Mouse (Mus musculus): ENCODE measurements around the gene Ankrd60. TPM values are rescaled to one million over a fixed set of nuclear protein-coding genes. Genes with fewer than 3 reads are reported as not detected.

Gene Ankrd60
- polyA plus RNA-seq, 1 experiment from 2014 or later: not detected

- H3K27ac ChIP-seq: no peak overlapping the region
- H3K4me3 ChIP-seq: no peak overlapping the region
- peaks cover 25% of the 10 kb centered on the region; the same call in 1 of the 2 replicates for H3K27me3 ChIP-seq (replicated peaks)
- ATAC-seq (ENCODE audit: low FRiP score, low read depth): no peak
- H3K9me3 ChIP-seq: no peaks in the 10 kb centered on the region
- no peak overlapping the region for H3K4me2 ChIP-seq (replicated peaks)
- H3K9ac ChIP-seq: no peak overlapping the region
- peaks cover 10% of the 10 kb centered on the region for H3K4me1 ChIP-seq
- no peaks in the 10 kb centered on the region for H3K36me3 ChIP-seq
Observed at GRCm38 (mm10) chr2:173581096-173581495, 2.9 kb upstream of the Ankrd60 start.

GRCm38 (mm10) chr2:173578595-173578994 lies 430 bp upstream of the Ankrd60 start:
- Histone ChIP-seq H3K9me3 (no peaks in the 10 kb centered on the region), H3K4me1 (peaks cover 10% of the 10 kb centered on the region), H3K9ac (peak overlapping the region; percentile 69), H3K27me3 (replicated peaks) (peaks cover 16% of the 10 kb centered on the region; the same call in 1 of the 2 replicates), H3K27ac (no peak overlapping the region), H3K4me2 (replicated peaks) (peak overlapping the region; percentile 97), H3K4me3 (peak overlapping the region; percentile 48), H3K36me3 (no peaks in the 10 kb centered on the region)
- ATAC-seq (ENCODE audit: low FRiP score, low read depth): 0 out of 2 replicates have a peak, but pooled peaks have one; percentile 21
- 29% methylated on average over 8 of the region's 8 CpGs for WGBS

- no peaks in the 10 kb centered on the region for H3K36me3 ChIP-seq
- no peak overlapping the region for H3K27ac ChIP-seq
- no peak for ATAC-seq (ENCODE audit: low FRiP score, low read depth)
- H3K9me3 ChIP-seq: no peaks in the 10 kb centered on the region
- H3K4me1 ChIP-seq: no peaks in the 10 kb centered on the region
- H3K27me3 ChIP-seq (replicated peaks): no peaks in the 10 kb centered on the region
- H3K4me3 ChIP-seq: no peak overlapping the region
- H3K4me2 ChIP-seq (replicated peaks): no peak overlapping the region
- no peak overlapping the region for H3K9ac ChIP-seq
- 63% methylated on average over 9 of the region's 9 CpGs for WGBS
Observed at GRCm38 (mm10) chr2:173564179-173564578, 14.0 kb downstream of the Ankrd60 start.

- no peaks in the 10 kb centered on the region for H3K36me3 ChIP-seq
- H3K27ac ChIP-seq: no peak overlapping the region
- H3K9me3 ChIP-seq: no peaks in the 10 kb centered on the region
- no peak overlapping the region for H3K4me2 ChIP-seq (replicated peaks)
- WGBS: 78% methylated on average over 7 of the region's 7 CpGs
- H3K4me3 ChIP-seq: no peak overlapping the region
- H3K4me1 ChIP-seq: no peaks in the 10 kb centered on the region
- ATAC-seq (ENCODE audit: low FRiP score, low read depth): no peak
- no peaks in the 10 kb centered on the region for H3K27me3 ChIP-seq (replicated peaks)
- H3K9ac ChIP-seq: no peak overlapping the region
Observed at GRCm38 (mm10) chr2:173563336-173563735, 14.8 kb downstream of the Ankrd60 start.

- Histone ChIP-seq H3K9me3 (no peaks in the 10 kb centered on the region), H3K36me3 (no peaks in the 10 kb centered on the region), H3K27ac (no peak overlapping the region), H3K4me1 (no peaks in the 10 kb centered on the region), H3K4me3 (no peak overlapping the region), H3K4me2 (replicated peaks) (no peak overlapping the region), H3K27me3 (replicated peaks) (no peaks in the 10 kb centered on the region), H3K9ac (no peak overlapping the region)
- WGBS: 48% methylated on average over 5 of the region's 5 CpGs
- ATAC-seq (ENCODE audit: low FRiP score, low read depth): peak; percentile 56; the same call in 1 of the 2 replicates
Observed at GRCm38 (mm10) chr2:173561851-173562442, 16.2 kb downstream of the Ankrd60 start.

DNA sequence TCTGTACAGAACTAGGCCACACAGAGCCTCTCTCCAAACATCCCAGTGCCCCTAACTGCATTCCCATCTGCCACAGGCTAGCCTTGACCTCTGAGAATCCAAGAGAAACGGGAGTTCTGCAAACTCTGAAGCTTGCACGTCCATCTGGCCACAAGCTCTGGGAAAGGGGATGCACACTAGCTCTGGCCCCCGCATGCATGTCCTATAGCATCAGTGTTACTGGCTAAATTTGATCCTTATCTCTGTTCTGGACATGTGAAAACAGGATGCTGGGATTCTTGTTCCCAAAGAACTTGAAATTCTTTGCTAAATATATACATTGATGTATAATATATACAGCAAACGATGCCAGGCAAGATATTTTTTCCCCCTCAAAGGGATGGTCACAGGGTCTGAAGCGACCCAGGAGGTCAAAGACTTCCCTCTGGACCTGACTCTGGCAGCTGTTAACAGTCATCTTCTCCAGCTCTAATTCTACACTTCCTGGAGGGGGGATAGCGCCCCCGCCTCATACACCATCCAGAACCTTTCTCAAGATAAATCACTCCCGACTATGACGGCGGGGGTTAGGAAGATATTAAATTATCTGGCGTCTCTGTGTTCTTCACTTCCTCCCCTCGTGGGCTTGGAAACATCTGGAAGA lies 19.3 kb downstream of the Ankrd60 start:
- WGBS: 74% methylated on average over 12 of the region's 12 CpGs
- no peak for ATAC-seq (ENCODE audit: low FRiP score, low read depth)
- Histone ChIP-seq H3K9me3 (no peaks in the 10 kb centered on the region), H3K27me3 (replicated peaks) (no peaks in the 10 kb centered on the region), H3K4me1 (no peaks in the 10 kb centered on the region), H3K4me2 (replicated peaks) (no peak overlapping the region), H3K36me3 (no peaks in the 10 kb centered on the region), H3K9ac (no peak overlapping the region), H3K4me3 (no peak overlapping the region), H3K27ac (no peak overlapping the region)

- Histone ChIP-seq H3K9ac (no peak overlapping the region), H3K36me3 (no peaks in the 10 kb centered on the region), H3K27me3 (replicated peaks) (no peaks in the 10 kb centered on the region), H3K27ac (no peak overlapping the region), H3K4me2 (replicated peaks) (no peak overlapping the region), H3K9me3 (no peaks in the 10 kb centered on the region), H3K4me1 (0 out of 2 replicates have a peak, but pooled peaks cover 2% of the 10 kb centered on the region), H3K4me3 (no peak overlapping the region)
- 42% methylated on average over 9 of the region's 9 CpGs for WGBS
- ATAC-seq (ENCODE audit: low FRiP score, low read depth): 0 out of 2 replicates have a peak, but pooled peaks have one; percentile 68
Observed at GRCm38 (mm10) chr2:173553863-173554262, 24.3 kb downstream of the Ankrd60 start.

DNA sequence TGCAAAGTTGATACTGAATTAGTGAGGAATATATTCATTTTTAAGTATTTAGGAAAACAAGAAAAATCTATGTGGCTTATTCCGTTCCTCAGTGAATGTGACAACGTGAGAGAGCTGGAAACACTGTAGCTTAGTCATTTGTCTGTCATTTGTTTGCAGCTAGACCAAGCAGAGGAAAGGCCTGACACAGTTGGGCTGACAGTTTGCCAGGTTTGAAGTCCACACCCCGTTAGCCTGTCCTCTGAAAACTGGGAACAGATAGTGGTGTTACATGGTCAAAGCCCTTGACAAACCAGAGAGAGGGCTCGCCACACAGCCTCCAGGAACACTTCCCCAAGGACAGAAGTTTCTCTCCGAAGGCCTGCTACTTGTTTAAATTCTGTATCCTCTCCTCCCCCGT lies 27.5 kb downstream of the Ankrd60 start:
- 0 out of 2 replicates have a peak, but pooled peaks cover 2% of the 10 kb centered on the region for H3K4me1 ChIP-seq
- H3K4me2 ChIP-seq (replicated peaks): no peak overlapping the region
- no peak overlapping the region for H3K27ac ChIP-seq
- no peak overlapping the region for H3K9ac ChIP-seq
- ATAC-seq (ENCODE audit: low FRiP score, low read depth): no peak
- 84% methylated on average over 6 of the region's 6 CpGs for WGBS
- no peak overlapping the region for H3K4me3 ChIP-seq
- no peaks in the 10 kb centered on the region for H3K27me3 ChIP-seq (replicated peaks)
- no peaks in the 10 kb centered on the region for H3K9me3 ChIP-seq
- no peaks in the 10 kb centered on the region for H3K36me3 ChIP-seq

DNA sequence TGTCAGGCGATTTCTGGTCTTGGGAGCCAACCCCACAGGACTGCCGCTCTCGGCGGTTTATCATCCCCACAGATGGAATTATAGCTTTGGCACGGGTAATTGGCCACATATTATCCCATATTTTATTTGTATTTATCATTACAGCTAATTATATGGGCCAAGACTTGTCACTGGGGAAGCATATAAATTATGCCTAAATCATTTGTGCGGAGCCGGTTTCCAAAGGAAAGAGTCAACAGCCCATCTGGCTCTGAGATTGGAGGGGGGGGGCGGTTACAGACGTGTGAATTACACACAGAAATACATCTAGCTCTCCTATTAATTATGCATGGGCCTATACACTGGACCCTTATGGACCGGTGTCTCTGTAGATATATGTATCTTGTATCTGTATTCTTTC lies 28.9 kb downstream of the Ankrd60 start:
- H3K4me2 ChIP-seq (replicated peaks): no peak overlapping the region
- H3K27ac ChIP-seq: no peak overlapping the region
- 0 out of 2 replicates have a peak, but pooled peaks cover 2% of the 10 kb centered on the region for H3K4me1 ChIP-seq
- 70% methylated on average over 10 of the region's 10 CpGs for WGBS
- no peak for ATAC-seq (ENCODE audit: low FRiP score, low read depth)
- H3K4me3 ChIP-seq: no peak overlapping the region
- no peaks in the 10 kb centered on the region for H3K27me3 ChIP-seq (replicated peaks)
- no peak overlapping the region for H3K9ac ChIP-seq
- H3K9me3 ChIP-seq: no peaks in the 10 kb centered on the region
- no peaks in the 10 kb centered on the region for H3K36me3 ChIP-seq

DNA sequence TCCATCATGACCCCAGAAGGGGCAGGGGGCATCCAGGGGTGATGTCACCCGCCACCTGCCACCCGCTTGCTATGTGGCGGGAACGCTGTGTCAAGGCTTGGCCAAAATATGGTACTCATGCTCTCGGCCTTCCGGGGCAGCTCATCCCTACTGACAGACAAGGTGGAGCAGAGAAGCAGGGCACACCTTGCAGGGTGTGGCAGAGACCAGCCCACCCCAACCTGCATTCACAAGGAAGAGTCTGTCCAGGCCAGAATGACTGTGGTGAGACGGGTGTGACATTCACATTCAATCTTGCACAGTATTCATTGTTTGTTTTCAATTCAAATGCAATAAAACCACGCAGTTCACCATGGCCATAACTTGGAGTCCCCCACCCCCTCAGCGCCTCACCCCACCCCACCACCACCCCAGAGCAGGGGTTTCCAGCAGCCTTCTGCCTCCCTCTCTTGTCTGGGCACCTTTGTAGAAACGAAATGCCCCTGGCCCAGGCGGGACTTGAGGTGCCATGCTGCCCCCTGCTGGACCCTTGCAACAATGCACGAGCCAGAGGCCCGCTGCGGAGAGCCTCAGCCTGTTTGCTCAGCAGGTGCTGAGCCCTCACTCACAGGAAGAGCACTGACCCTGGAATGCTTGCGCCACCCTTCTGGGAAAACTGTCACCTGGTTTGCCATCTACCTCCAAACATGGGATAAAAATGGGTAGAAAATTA lies 32.0 kb downstream of the Ankrd60 start:
- Histone ChIP-seq H3K27ac (no peak overlapping the region), H3K27me3 (replicated peaks) (no peaks in the 10 kb centered on the region), H3K9ac (no peak overlapping the region), H3K4me3 (no peak overlapping the region), H3K9me3 (no peaks in the 10 kb centered on the region), H3K4me1 (0 out of 2 replicates have a peak, but pooled peaks cover 2% of the 10 kb centered on the region), H3K4me2 (replicated peaks) (no peak overlapping the region), H3K36me3 (no peaks in the 10 kb centered on the region)
- peak; percentile 38 for ATAC-seq (ENCODE audit: low FRiP score, low read depth)
- 45% methylated on average over 15 of the region's 15 CpGs for WGBS

- Histone ChIP-seq H3K27me3 (replicated peaks) (no peaks in the 10 kb centered on the region), H3K4me1 (no peaks in the 10 kb centered on the region; the same call in none of the 2 replicates), H3K27ac (no peak overlapping the region), H3K4me3 (no peak overlapping the region), H3K9me3 (no peaks in the 10 kb centered on the region), H3K4me2 (replicated peaks) (no peak overlapping the region), H3K36me3 (no peaks in the 10 kb centered on the region), H3K9ac (no peak overlapping the region)
- 86% methylated on average over 4 of the region's 4 CpGs for WGBS
- ATAC-seq (ENCODE audit: low FRiP score, low read depth): no peak
Observed at GRCm38 (mm10) chr2:173542716-173543115, 35.4 kb downstream of the Ankrd60 start.

GRCm38 (mm10) chr2:173541748-173542147 lies 36.4 kb downstream of the Ankrd60 start:
- H3K27ac ChIP-seq: no peak overlapping the region
- no peaks in the 10 kb centered on the region for H3K27me3 ChIP-seq (replicated peaks)
- 76% methylated on average over 4 of the region's 4 CpGs for WGBS
- H3K9me3 ChIP-seq: no peaks in the 10 kb centered on the region
- H3K4me1 ChIP-seq: no peaks in the 10 kb centered on the region; the same call in none of the 2 replicates
- no peak overlapping the region for H3K9ac ChIP-seq
- no peak overlapping the region for H3K4me2 ChIP-seq (replicated peaks)
- no peak overlapping the region for H3K4me3 ChIP-seq
- no peaks in the 10 kb centered on the region for H3K36me3 ChIP-seq
- ATAC-seq (ENCODE audit: low FRiP score, low read depth): no peak

Measured in neural tube, embryonic 12.5 days (tissue).